Mouse (Mus musculus) E14TG2a.4 (cell line): ENCODE data around the gene Csnk1e.
A peak's percentile ranks its signal among the peaks of the same experiment; 100 is the strongest.

ENCODE experiments used
- H3K27me3 ChIP-seq: 2 replicates; pipeline ENCODE4 v1.6.1; 2014; ENCODE audit warnings: low read length, control low read depth; ENCODE audit not compliant: insufficient read depth
- H3K36me3 ChIP-seq: 2 replicates; pipeline ENCODE4 v1.6.1; 2014; ENCODE audit warnings: low read length, control low read depth; ENCODE audit not compliant: insufficient read depth
- H3K4me1 ChIP-seq: replicated peaks from 2 replicates; pipeline ENCODE4 v1.6.1; 2014; ENCODE audit warnings: low read depth, low read length, control low read depth
- H3K4me3 ChIP-seq: replicated peaks from 2 replicates; pipeline ENCODE4 v1.5.1; 2014; ENCODE audit warnings: mild to moderate bottlenecking, low read length
- H3K9me3 ChIP-seq: 2 replicates; pipeline ENCODE4 v1.6.1; 2014; ENCODE audit warnings: low read length, control low read depth
- CTCF ChIP-seq: conservative IDR thresholded peaks from 2 replicates; pipeline ENCODE4 v1.5.1; 2014; ENCODE audit warnings: low read length
- NANOG ChIP-seq: IDR thresholded peaks from 2 replicates; pipeline ENCODE4 v1.6.1; 2014; ENCODE audit warnings: borderline replicate concordance, low read length, mixed read lengths
- POU5F1 ChIP-seq: IDR thresholded peaks from 2 replicates; pipeline ENCODE4 v1.6.1; 2014; ENCODE audit warnings: low read length, borderline replicate concordance

The Csnk1e gene

DNA sequence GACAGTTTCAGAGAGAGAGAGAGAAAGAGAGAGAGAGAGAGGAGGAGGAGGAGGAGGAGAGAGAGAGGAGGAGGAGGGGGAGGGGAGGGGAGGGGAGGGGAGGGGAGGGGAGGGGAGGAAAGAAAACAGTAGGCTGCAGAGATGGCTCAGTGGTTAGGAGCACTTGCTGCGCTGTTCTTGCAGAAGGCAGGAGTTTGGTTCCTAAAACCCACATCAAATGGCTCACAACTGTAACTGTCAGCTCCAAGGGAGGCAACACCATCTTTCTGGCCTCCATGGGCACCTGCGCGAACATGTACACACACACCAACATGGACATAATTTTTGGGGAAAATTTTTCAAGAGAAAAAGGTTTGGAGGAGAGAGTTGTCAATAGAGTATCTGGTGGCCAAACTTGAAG lies 42.2 kb downstream of the Csnk1e start:
- peaks cover 62% of the 10 kb centered on the region for H3K4me1 ChIP-seq
- TF ChIP-seq POU5F1 = no peak
- TF ChIP-seq CTCF = no peak
- no peak for TF ChIP-seq NANOG
- H3K36me3 ChIP-seq = peaks cover 9% of the 10 kb centered on the region
- H3K9me3 ChIP-seq = no peaks in the 10 kb centered on the region
- no peak overlapping the region for H3K4me3 ChIP-seq
- H3K27me3 ChIP-seq = peaks cover 13% of the 10 kb centered on the region

DNA sequence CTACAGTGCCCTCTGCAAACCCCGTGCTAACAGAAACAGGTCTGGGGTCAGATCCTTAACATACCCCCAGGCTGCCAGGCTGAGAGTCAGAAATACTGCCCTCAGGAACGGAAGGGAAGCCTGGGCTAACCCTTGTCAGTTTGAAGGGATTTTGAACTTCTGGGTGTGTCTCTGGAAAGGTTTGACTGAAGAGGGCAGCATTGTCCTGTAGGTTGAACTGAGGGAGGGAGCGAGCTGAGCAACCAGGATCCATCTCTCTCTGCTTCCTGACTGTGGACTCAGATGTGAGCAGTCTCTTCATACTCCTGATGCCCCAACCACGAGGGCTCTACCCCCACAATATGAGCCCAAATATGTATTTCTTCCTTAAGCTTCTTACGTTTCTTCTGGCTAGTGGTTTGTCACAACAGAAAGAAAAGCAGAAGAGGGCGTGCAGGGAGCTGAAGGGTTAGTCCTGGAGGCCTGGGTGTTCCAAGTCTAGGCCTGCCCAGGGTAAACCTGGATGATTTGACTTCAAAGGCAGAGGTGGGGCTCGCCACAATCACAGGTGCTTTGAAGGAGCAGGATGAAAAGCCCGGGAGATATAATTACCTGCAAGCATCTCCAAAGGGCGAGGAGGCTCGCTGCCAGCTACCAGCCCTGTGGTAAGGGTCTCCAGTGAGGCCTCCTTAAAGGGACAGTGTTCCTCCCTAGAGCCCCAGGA lies 43.9 kb downstream of the Csnk1e start:
- H3K27me3 ChIP-seq = peaks cover 19% of the 10 kb centered on the region
- no peaks in the 10 kb centered on the region for H3K9me3 ChIP-seq
- no peak overlapping the region for H3K4me3 ChIP-seq
- no peaks in the 10 kb centered on the region for H3K36me3 ChIP-seq
- peaks cover 54% of the 10 kb centered on the region for H3K4me1 ChIP-seq
- TF ChIP-seq NANOG (no peak), CTCF (0 out of 2 replicates have a peak, but pooled peaks have one; percentile 5), POU5F1 (no peak)

DNA sequence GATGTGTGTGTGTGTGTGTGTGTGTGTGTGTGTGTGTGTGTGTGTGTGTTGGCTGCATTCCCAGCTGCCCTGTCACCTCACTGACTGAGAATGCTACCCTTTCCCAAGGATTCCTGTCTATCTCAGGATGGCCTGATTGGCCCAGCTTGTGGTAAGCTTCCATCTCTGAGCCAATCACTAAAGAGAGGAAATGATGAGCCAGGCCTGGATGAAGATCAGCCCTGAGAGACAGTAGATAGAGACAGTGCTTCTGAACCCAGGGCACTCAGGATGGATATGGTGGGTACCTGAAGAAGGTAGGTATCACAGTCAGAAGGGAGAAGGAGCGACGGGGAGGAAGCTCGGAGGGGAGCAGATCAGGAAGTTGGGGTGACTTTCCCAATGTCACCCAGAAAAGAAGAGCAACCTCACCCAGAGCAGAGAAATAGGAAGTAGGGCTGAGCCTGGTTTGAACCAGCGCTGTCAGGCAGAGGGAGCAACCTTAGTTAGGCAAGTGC lies 46.2 kb downstream of the Csnk1e start:
- no peaks in the 10 kb centered on the region for H3K36me3 ChIP-seq
- peaks cover 23% of the 10 kb centered on the region for H3K27me3 ChIP-seq
- H3K4me3 ChIP-seq = no peak overlapping the region
- TF ChIP-seq POU5F1 (no peak), NANOG (no peak), CTCF (no peak)
- no peaks in the 10 kb centered on the region for H3K9me3 ChIP-seq
- peaks cover 51% of the 10 kb centered on the region for H3K4me1 ChIP-seq

DNA sequence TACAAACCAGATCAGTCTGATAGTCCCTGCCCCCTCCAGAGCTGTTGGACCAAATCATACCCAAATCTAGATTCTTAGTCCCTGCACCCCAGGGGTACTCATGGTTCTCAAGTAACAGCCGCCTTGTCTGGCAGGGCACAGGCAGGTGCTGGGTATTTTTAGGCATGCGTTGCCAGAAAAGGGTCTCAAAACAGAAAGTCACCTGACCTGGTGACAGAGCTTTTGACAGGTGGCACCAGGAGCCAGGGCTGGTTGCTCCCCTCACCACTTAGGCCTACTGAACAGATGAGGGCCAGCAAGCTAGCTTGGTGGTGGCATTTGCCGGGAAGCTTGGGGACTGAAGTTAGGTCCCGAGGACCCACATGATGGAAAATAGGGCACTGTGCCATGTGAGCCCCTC lies 48.8 kb downstream of the Csnk1e start:
- peaks cover 46% of the 10 kb centered on the region for H3K4me1 ChIP-seq
- H3K4me3 ChIP-seq = no peak overlapping the region
- H3K36me3 ChIP-seq = no peaks in the 10 kb centered on the region
- H3K9me3 ChIP-seq = no peaks in the 10 kb centered on the region
- TF ChIP-seq CTCF = no peak
- no peak for TF ChIP-seq NANOG
- no peak for TF ChIP-seq POU5F1
- H3K27me3 ChIP-seq = peaks cover 29% of the 10 kb centered on the region

DNA sequence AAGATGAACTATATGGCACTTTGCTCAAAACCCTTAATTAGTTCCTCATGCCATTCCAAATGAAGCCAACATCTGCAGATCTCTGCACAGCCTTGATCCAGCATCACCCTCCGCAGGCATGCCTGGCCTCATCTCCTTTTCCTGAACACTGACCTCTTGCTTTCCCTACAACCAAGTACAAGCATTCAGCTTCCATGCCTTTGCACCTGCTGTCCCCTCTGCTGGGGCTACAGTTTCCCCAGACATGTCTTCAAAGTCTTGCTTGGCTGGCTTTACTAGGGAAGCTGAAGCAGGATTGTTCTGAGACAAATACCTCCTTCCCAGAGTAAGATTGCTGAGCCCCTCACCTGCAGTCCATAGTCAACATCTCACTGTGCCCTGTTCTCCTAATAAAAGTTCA lies 51.1 kb downstream of the Csnk1e start:
- Histone ChIP-seq H3K9me3 (no peaks in the 10 kb centered on the region), H3K4me1 (peaks cover 67% of the 10 kb centered on the region), H3K4me3 (no peak overlapping the region), H3K27me3 (peaks cover 27% of the 10 kb centered on the region), H3K36me3 (0 out of 2 replicates have a peak, but pooled peaks cover 4% of the 10 kb centered on the region)
- TF ChIP-seq NANOG (no peak), POU5F1 (no peak), CTCF (no peak)

DNA sequence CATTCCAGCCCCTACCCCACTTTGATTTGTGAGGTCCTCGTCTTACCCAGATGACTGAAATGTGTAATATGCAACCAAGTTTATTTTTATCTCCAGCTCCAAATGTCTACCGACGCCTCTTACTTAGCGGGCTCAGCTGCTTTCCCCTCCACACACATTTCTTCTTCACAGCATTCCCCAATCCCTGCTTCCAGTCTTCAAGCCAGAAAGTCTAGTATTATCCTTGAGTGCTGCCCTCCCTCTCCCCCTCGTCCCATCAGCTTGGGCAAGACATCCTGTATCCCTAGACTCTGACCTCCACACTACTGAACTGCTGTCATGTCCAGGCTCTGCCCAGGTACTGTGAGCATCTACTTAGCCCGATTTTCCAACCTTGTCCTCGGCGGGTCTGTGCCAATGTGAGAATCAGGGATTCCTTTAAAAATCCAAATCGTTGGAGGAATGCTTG lies 51.6 kb downstream of the Csnk1e start:
- Histone ChIP-seq H3K4me3 (peak overlapping the region; percentile 98), H3K9me3 (no peaks in the 10 kb centered on the region), H3K4me1 (peaks cover 71% of the 10 kb centered on the region), H3K27me3 (peaks cover 22% of the 10 kb centered on the region), H3K36me3 (0 out of 2 replicates have a peak, but pooled peaks cover 4% of the 10 kb centered on the region)
- no peak for TF ChIP-seq POU5F1
- no peak for TF ChIP-seq NANOG
- TF ChIP-seq CTCF = no peak

DNA sequence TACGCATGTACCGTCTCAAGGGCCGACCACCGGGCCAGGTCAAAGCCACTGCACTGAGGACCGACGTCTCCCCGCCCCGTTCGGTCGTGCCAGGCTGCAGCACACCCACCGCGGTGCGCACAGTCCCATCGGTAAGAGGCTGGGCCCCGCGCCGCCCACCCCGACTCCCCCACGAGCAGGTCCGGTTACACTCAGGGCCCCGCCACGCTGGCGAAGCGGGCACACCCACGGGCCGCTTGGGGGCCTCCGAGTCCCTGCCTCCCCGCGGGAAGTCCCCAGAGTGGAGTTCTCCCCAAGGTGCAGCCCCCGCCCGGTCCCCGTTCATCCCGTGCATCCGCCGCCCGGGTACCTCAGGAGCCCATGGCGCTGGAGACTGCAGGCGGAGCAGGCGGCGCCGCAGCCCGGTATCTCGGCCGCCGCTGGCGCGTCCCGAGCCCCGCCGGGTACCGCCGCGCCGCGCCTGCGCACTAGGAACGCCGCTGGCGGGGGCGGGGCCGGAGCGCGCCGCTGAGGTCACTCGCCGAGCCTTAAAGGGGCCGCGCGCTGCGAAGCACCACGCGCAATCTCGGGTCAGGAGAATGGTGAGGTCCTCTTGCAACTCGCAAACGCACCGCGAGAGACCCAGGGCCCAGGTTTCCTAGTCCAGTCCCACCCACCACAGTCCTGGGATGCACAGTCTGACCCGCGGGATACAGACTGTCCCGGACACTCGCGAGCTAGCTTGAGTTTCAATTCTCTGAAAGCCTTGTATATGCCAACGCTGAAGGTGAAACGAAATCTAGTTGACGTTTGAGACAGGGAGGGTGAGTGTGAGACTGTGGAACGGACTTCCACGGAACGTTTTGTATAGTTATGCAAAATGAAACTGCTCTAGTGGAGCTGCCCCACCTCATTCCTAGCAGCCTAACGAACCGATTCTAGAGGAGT lies 52.3 kb downstream of the Csnk1e start, which contains the start of gene Tmem184b:
Tmem184b (minus strand) TSS at position 734 of the 927 bp plus-strand sequence.
- Histone ChIP-seq H3K36me3 (peaks cover 9% of the 10 kb centered on the region), H3K27me3 (peaks cover 16% of the 10 kb centered on the region), H3K9me3 (no peaks in the 10 kb centered on the region), H3K4me1 (peaks cover 72% of the 10 kb centered on the region), H3K4me3 (peak within 1 kb of the TSS; percentile 98)
- no peak for TF ChIP-seq POU5F1
- TF ChIP-seq CTCF = no peak
- no peak for TF ChIP-seq NANOG

DNA sequence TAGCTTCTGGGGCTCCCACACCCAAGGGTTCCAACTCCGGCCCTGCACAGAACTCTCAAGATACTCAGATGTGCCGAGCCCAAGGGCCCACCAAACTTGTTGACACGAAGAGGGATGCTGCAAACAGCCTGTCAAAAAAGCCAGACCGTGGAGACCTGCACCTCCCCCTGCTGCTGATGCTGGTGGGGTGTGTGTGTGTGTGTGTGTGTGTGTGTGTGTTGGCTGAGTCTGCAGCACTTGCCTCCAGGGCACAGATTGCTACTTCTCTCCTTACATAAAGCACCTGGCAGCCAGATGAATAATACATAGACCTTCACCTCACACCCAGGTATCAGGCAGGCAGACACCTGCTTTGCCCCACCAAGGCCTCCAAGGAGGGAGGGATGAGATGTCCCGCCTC lies 53.2 kb downstream of the Csnk1e start:
- Histone ChIP-seq H3K4me1 (peaks cover 81% of the 10 kb centered on the region), H3K27me3 (peaks cover 14% of the 10 kb centered on the region), H3K36me3 (peaks cover 11% of the 10 kb centered on the region), H3K9me3 (no peaks in the 10 kb centered on the region), H3K4me3 (peak overlapping the region; percentile 98)
- TF ChIP-seq NANOG (no peak), POU5F1 (no peak), CTCF (no peak)
